Mouse (Mus musculus): ENCODE results near the gene Gm10563. TPM values are rescaled to one million over a fixed set of nuclear protein-coding genes. Genes with fewer than 3 reads are reported as not detected.

Gene Gm10563
- polyA plus RNA-seq, 2 experiments: not detected

DNA sequence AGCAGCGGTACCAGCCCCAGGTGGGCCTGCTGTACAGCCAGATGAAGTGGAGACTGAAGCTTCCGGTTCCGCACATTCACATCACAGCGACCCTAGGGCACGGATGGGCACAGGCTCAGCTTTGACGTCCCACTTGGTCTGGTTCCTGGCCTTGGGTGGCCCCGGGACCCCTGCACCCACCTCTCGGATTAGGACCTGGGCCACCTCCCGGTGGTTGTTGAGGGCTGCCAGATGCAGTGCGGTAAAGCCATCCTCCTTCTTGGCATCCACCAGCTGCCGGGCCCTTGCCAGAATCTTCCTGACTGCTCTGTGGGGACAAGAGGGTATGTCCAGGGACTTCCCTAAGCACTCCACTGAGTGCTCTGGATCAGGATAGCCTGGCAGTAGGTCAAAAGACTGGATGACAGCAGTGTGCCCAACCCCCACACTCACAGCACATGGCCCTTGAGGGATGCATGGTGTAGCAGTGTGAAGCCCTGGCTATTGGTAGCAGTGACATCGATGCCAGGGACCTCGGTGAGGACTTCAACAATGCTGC lies 11.1 kb upstream of the Gm10563 start:
- H3K9ac ChIP-seq (replicated peaks): no peak overlapping the region
- 82% methylated on average over 13 of the region's 13 CpGs for WGBS (ENCODE audit: insufficient replicate concordance)
- no peak for TF ChIP-seq EP300 (IDR thresholded peaks at IDR 0.05; ENCODE audit: low read depth)
- no peak for TF ChIP-seq CTCF (IDR thresholded peaks at IDR 0.05; ENCODE audit: low read depth)

DNA sequence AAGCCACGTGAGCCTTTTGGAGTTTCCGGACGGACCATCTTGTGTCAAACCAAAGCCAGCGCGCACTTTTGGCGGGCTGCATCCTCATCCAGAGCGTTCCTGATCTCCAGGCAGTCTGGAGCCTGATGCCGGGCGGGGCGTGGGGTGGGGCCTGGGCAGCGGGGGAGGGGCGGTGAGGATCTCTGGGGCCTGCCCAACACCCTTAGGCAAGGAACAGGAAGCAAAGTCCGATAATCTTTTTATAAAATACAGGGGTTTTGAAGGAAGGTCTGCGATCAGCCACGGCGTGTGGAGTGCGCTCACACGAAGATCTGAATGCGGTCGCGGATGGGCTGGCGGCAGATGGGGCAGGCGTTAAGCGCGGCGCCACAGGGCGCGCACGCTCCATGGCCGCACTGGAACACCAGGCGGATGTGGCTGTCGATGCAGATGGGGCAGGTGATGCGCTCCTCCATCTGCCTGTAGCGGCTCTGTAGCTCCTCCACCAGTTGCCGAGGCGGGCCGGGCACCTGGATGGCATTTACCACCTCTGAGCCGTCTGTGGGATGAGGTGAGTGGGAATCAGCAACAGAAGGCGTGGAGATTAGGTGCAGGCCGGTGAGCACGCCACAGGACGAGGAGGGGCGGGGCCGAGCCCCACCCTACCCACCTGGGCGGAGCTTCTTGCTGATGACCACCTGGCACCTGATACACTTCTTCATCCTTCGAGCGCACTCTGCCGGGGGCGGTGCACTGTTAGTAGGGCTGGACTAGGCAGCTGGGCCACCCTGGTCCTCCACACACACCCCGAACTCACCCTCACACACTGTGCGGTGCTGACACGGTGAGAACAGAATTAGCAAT lies 9.5 kb upstream of the Gm10563 start:
- peak overlapping the region; percentile 59 for H3K4me2 ChIP-seq (ENCODE audit: low read depth)
- no peak overlapping the region for H3K27ac ChIP-seq
- no peaks in the 10 kb centered on the region for H3K4me1 ChIP-seq (replicated peaks; ENCODE audit: control insufficient read depth in 2 of 2, insufficient read depth in 2 of 2, low read length in 1 of 2)
- WGBS (ENCODE audit: insufficient replicate concordance): 5% methylated on average over 52 of the region's 52 CpGs
- H3K27me3 ChIP-seq (ENCODE audit: control insufficient read depth, insufficient read depth, low read length): peaks cover 39% of the 10 kb centered on the region
- H3K9me3 ChIP-seq (ENCODE audit: control insufficient read depth, low read length): no peaks in the 10 kb centered on the region
- peak overlapping the region; percentile 27 to 35 for H3K4me3 ChIP-seq (ENCODE audit: insufficient read depth in 1 of 2, low read depth in 2 of 2, low read length in 2 of 2)
- peaks cover 7% of the 10 kb centered on the region for H3K36me3 ChIP-seq (replicated peaks; ENCODE audit: control insufficient read depth, insufficient read depth, low read depth)
- ATAC-seq (ENCODE audit: insufficient read depth) (peak; percentile 19; the same call in 1 of the 2 replicates), DNase-seq (ENCODE audit: low read depth in 3 of 3, low spot score in 3 of 3) (no peak)
- H3K9ac ChIP-seq (replicated peaks): no peak overlapping the region
- no peak for TF ChIP-seq CTCF (IDR thresholded peaks at IDR 0.05; ENCODE audit: low read depth)
- TF ChIP-seq EP300 (IDR thresholded peaks at IDR 0.05; ENCODE audit: low read depth): no peak

More for the DNA sequence above, 11.1 kb upstream of the Gm10563 start:
- H3K4me3 ChIP-seq (ENCODE audit: insufficient read depth in 1 of 2, low read depth in 2 of 2, low read length in 2 of 2): no peak overlapping the region
- no peaks in the 10 kb centered on the region for H3K4me1 ChIP-seq (replicated peaks; ENCODE audit: control insufficient read depth in 2 of 2, insufficient read depth in 2 of 2, low read length in 1 of 2)
- ATAC-seq (ENCODE audit: insufficient read depth): no peak
- H3K27me3 ChIP-seq (ENCODE audit: control insufficient read depth, insufficient read depth, low read length): peaks cover 39% of the 10 kb centered on the region
- H3K9me3 ChIP-seq (ENCODE audit: control insufficient read depth, low read length): no peaks in the 10 kb centered on the region
- no peaks in the 10 kb centered on the region for H3K36me3 ChIP-seq (replicated peaks; ENCODE audit: control insufficient read depth, insufficient read depth, low read depth)
- H3K4me2 ChIP-seq (ENCODE audit: low read depth): no peak overlapping the region
- H3K27ac ChIP-seq: no peak overlapping the region
- no peak for DNase-seq (ENCODE audit: low read depth in 3 of 3, low spot score in 3 of 3)

DNA sequence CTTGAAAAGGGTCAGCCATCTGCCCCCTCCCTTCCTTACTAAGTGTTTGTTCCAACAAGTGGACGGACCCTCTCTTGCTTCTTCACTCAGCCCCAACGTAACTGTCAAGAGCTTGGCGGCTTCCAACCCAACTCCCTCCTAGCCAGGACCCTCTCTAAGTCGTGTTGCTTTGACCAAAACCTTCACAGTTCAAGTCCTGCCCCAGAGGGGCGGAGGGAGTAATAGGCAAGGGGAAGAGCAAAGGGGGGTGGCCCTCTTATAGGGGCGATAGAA lies 8.9 kb upstream of the Gm10563 start:
- Histone ChIP-seq H3K27me3 (ENCODE audit: control insufficient read depth, insufficient read depth, low read length) (peaks cover 39% of the 10 kb centered on the region), H3K4me1 (replicated peaks; ENCODE audit: control insufficient read depth in 2 of 2, insufficient read depth in 2 of 2, low read length in 1 of 2) (no peaks in the 10 kb centered on the region), H3K4me2 (ENCODE audit: low read depth) (peak overlapping the region; percentile 59), H3K9ac (replicated peaks) (no peak overlapping the region), H3K9me3 (ENCODE audit: control insufficient read depth, low read length) (no peaks in the 10 kb centered on the region), H3K4me3 (ENCODE audit: insufficient read depth in 1 of 2, low read depth in 2 of 2, low read length in 2 of 2) (peak overlapping the region in 1 of 2 experiments; percentile 35; a peak in 2 of 4 replicates), H3K27ac (no peak overlapping the region), H3K36me3 (replicated peaks; ENCODE audit: control insufficient read depth, insufficient read depth, low read depth) (peaks cover 13% of the 10 kb centered on the region)
- ATAC-seq (ENCODE audit: insufficient read depth) (no peak), DNase-seq (ENCODE audit: low read depth in 3 of 3, low spot score in 3 of 3) (no peak)
- no peak for TF ChIP-seq EP300 (IDR thresholded peaks at IDR 0.05; ENCODE audit: low read depth)
- TF ChIP-seq CTCF (IDR thresholded peaks at IDR 0.05; ENCODE audit: low read depth): no peak
- 1% methylated on average over 6 of the region's 6 CpGs for WGBS (ENCODE audit: insufficient replicate concordance)

DNA sequence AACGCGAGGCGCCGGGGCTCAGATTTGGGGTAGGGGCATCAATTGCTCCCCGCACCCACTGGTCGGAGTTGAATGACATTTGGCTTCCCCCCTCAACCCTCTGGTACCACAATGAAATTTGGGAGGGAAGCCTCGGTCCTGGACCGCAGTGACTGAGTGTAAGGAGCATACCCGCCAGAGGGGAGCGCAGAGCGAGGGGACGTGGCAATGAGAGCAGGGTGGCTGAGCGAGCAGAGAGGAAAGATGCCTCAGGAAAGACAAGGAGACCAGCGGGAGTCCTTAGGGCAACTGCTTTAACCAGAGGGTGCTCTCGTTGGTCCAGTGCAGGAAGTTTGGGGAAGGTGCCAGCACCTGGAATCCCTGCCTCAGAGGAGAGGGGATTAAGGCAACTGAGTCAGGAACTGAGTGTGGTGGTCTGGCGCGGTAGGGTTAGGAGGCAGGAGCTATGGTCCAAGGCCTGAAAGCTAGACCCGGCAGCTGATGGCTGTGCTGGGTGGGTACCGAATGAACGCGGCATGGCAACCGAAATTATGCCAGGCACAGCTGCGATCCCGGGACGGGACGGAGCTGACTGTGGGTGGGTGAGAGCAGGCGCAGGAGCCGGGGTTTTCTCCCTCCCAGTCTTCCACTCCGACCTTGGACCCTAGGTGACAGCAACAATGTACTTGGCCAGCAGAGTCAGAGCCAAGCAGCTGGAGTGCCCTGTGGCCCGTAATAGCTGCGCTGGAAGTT lies 8.4 kb upstream of the Gm10563 start:
- no peak overlapping the region; the same call in none of the 2 replicates for H3K4me2 ChIP-seq (ENCODE audit: low read depth)
- 3% methylated on average over 31 of the region's 31 CpGs for WGBS (ENCODE audit: insufficient replicate concordance)
- no peak for DNase-seq (ENCODE audit: low read depth in 3 of 3, low spot score in 3 of 3)
- peaks cover 18% of the 10 kb centered on the region for H3K36me3 ChIP-seq (replicated peaks; ENCODE audit: control insufficient read depth, insufficient read depth, low read depth)
- no peaks in the 10 kb centered on the region for H3K9me3 ChIP-seq (ENCODE audit: control insufficient read depth, low read length)
- no peaks in the 10 kb centered on the region for H3K4me1 ChIP-seq (replicated peaks; ENCODE audit: control insufficient read depth in 2 of 2, insufficient read depth in 2 of 2, low read length in 1 of 2)
- ATAC-seq (ENCODE audit: insufficient read depth): no peak
- H3K27ac ChIP-seq: no peak overlapping the region
- no peak overlapping the region; a peak in 1 of 4 replicates for H3K4me3 ChIP-seq (ENCODE audit: insufficient read depth in 1 of 2, low read depth in 2 of 2, low read length in 2 of 2)
- H3K9ac ChIP-seq (replicated peaks): no peak overlapping the region
- H3K27me3 ChIP-seq (ENCODE audit: control insufficient read depth, insufficient read depth, low read length): peaks cover 39% of the 10 kb centered on the region
- TF ChIP-seq EP300 (IDR thresholded peaks at IDR 0.05; ENCODE audit: low read depth) (no peak), CTCF (IDR thresholded peaks at IDR 0.05; ENCODE audit: low read depth) (0 out of 2 replicates have a peak, but pooled peaks have one; percentile 20)

DNA sequence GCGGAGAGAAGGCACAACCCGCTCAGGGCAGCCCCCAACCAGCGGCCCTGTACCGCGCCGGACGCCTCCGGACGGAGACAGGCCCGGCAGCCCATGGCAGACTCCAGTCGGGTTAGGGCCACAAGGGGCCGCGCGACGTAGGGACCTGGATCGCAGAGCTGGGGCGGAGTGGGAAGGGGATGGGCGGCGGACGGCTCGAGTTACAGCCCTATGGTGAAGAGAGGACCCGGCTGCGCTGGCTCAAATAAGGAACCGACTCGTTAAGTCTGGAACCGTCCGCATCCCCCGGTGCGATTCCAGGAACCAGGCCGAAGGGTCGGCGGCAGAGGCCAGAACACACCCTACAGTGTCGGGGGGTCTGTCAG lies 7.9 kb upstream of the Gm10563 start, which contains the start of gene Mmp23:
Mmp23 (minus strand) TSS at position 299 of the 365 bp plus-strand sequence.
- TF ChIP-seq EP300 (IDR thresholded peaks at IDR 0.05; ENCODE audit: low read depth) (no peak), CTCF (IDR thresholded peaks at IDR 0.05; ENCODE audit: low read depth) (no peak)
- no peak within 1 kb of the TSS for H3K9ac ChIP-seq (replicated peaks)
- H3K27me3 ChIP-seq (ENCODE audit: control insufficient read depth, insufficient read depth, low read length): peaks cover 39% of the 10 kb centered on the region
- no peak within 1 kb of the TSS for H3K27ac ChIP-seq
- DNase-seq (ENCODE audit: low read depth in 3 of 3, low spot score in 3 of 3) (no peak), ATAC-seq (ENCODE audit: insufficient read depth) (no peak)
- H3K4me2 ChIP-seq (ENCODE audit: low read depth): peak within 1 kb of the TSS; percentile 59
- H3K4me1 ChIP-seq (replicated peaks; ENCODE audit: control insufficient read depth in 2 of 2, insufficient read depth in 2 of 2, low read length in 1 of 2): no peaks in the 10 kb centered on the region
- peaks cover 23% of the 10 kb centered on the region for H3K36me3 ChIP-seq (replicated peaks; ENCODE audit: control insufficient read depth, insufficient read depth, low read depth)
- 1% methylated on average over 33 of the region's 33 CpGs for WGBS (ENCODE audit: insufficient replicate concordance)
- peak within 1 kb of the TSS; percentile 5 to 35; a peak in 3 of 4 replicates for H3K4me3 ChIP-seq (ENCODE audit: insufficient read depth in 1 of 2, low read depth in 2 of 2, low read length in 2 of 2)
- H3K9me3 ChIP-seq (ENCODE audit: control insufficient read depth, low read length): no peaks in the 10 kb centered on the region

Data from liver, embryonic 14.5 days (tissue).